Mouse (Mus musculus) heart, adult 11 months (tissue): ENCODE results near the gene Ms4a6b.
"Not testable (repeated sequence)": the region's sequence is repeated elsewhere in the genome, so short reads cannot be mapped to it uniquely, and the experiment has no call there.

Experiments
- DNase-seq: peaks from one replicate; pipeline ENCODE4 v3.0.0; 2022

Gene Ms4a6b

DNA sequence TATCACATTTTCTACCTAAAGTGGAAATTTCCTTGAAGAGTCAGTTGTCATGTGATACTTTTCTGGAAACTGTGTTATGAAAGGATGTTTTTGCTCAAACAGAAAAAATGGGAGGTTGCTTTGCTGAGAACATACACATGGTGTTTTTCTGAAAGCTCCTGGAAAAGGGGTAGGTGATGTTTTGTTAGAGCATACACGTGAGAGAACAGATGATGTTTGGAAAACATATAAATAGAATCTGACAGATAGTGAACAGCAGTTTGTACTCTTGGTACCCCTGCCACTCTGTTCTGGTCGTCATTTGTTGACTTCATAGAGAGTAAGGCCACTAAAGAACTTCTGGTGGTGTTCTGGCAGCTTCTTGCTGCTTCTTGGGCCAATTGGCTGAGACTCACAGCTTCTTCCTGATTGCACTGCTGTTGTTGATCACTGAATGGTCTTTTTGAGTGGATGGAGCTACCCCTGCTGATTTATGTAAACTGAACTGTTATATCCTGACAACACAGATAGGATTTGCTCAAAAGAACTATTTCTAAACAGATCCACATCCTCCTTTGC, 17.7 kb downstream of the Ms4a6b start:
- peak; percentile 98 for DNase-seq

DNA sequence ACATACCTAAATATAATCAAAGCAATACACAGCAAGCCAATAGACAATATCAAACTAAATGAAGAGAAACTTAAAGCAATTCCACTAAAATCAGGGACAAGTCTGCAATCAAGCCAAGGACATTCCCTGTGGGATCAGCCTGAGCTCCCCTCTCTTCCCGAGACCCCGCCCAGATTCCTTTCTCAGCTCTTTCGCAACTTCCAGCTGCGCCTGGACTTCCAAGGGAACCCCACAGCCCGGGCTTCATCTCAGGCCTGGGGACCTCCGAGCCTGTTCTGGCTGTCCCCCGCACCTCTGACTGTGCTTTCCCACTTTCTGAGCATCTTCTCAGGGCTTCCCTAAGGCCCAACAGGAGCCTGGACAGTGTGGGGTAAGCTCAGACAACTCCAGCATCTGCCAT, 20.3 kb downstream of the Ms4a6b start, which contains the start of gene Ms4a4d:
Gene Ms4a4d (plus strand): TSS at position 209 of the 400 bp plus-strand sequence.
- peak; percentile 98 for DNase-seq

DNA sequence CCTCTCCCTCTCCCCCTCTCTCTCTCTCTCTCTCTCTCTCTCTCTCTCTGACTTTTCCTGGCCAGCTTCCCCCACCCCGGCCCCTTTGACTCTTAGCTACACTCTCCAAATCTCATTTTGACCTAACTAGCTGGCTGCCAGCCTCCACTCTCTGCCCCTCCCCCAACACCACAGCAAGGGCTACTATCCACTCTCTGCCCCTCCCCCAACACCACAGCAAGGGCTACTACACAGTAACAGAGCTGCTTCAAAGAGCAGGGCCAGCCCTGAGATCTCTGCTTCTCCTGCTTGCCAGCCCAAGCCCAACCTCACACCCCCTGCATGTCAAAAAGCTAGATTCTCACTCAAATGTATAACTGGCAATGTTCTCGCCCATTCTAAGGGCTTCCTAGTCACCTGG, 21.0 kb downstream of the Ms4a6b start:
- DNase-seq: peak; percentile 95

DNA sequence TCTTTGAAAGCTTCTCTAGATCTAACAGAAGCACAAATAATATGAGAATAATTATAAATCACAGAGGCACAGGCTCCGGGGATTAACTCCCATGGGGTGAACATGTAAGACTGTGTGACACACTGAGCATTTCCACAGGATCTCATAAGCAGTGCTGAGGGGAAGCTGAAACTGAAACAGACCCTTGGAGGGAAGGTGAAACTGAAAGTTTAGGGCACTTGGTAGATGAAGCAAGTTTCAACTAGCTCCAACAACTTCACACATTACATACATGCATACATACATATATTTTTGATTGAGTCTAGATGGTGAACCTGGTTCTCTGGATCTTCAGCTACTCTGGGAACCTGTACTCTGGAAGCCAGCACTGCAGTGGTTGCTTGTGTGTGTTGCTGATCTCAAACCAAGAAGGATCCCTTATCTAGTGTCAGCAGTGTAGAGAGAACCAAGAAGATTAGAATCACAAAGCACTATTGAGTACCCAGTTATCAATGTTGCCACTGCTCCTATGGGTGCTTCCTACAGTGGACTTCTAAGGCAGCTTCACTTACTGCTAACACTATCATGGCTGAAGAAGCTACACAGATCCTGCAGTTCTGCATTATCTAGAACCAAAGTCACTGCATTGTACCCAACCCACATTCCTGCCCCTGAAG, 24.0 kb downstream of the Ms4a6b start:
- DNase-seq: not testable (repeated sequence)

DNA sequence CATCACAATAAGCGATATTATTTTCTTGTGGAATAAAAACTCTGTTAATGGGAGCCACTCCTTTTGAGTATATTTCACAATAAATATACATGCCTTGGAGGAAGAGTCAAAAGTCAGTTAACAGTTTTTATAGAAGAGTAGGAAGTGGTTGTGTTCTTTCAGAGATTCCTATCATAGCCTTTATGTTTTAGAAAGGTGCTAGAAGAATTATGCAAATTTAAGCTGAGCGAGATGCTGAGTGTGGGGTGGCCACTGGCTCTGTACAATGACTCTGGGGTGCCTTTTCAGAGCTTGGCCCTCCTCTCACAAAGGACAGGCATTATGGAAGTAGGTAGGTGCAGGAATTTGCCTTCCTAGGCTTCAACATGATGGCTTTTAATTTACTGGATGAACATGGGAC, 28.1 kb downstream of the Ms4a6b start:
- DNase-seq: not testable (repeated sequence)

DNA sequence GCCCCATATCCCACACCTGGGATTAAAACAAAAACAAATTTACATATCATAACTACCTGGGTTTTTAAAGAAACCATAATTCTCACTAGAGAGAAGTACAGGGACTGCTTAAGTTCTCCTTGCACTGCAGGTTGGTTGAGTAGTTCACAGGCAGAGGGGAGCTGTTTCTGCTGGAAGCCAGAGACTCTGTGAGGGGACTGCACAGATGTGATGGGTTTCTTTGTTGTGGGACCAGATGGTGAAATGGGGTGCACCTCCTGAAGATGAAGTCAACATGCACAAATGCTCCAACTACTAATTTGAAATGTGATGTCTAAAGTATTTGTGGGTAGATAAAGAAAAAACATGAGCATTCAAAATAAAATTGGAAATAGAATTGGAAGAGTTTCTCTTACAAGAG, 31.6 kb downstream of the Ms4a6b start:
- no peak for DNase-seq

DNA sequence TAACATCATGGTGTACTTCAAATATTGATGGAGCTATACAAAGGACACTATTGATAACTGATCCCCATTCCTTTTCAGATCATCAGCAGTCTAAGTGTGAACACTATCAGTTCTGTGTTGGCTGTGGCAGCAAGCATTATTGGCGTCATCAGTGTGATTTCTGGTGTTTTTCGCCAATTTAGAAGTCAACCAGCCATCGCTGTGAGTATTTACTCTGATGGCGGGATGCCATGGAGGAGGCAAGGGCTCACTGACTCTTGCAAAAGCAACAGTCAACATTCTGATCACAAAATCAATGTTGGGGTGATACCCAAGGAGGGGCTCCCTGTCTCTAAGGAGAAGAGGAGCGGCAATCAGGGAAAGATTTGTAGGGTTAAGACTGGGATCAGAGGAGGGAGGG, 38.4 kb downstream of the Ms4a6b start:
- no peak for DNase-seq

DNA sequence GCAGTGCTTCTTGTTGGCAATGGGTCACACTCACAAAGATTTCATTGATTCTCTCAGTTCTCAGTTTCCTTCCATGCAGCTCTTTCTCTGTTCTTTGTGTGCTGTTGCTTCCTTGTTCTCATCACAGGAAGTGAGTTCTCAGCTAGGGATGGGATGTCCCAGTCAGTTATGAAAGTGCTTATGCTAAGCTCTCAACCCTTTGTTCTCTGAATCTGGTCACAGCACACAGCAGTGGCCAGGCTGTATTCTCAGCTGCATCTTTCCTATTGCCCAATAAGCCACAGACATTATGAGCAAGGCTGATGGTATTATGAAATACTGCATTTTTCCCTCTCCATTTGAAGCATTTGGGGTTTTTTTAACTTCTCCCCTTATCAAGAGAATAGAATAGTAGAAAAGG, 43.2 kb downstream of the Ms4a6b start:
- peak; percentile 96 for DNase-seq

DNA sequence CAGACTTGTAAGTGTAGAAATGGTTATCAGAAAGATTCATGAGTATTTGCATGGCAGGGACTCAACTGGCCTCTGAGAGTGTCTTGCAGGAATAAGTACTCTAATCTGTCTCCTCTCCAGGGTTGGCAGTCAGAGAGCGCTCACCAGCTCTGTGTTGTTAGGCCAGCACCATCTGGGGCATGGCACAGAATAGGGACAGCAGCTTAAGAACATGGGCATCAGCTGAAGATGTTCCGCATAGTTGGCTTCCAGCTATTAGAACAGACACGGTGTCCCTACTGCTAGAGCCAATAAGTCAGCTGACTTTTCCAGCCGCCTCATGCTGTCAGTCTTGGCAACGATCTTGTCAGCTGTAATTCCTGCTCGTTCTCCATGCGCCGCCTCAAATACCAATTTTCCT, 58.7 kb downstream of the Ms4a6b start:
- no peak for DNase-seq
